Mouse (Mus musculus): ENCODE measurements around the gene Myom1. TPM values are rescaled to one million over a fixed set of nuclear protein-coding genes. Genes with fewer than 3 reads are reported as not detected.

The Myom1 gene
- polyA plus RNA-seq, 1 experiment from 2014 or later, result 1.3 TPM

- Histone ChIP-seq H3K4me1 (ENCODE audit: control insufficient read depth, insufficient read depth, low read length) (no peaks in the 10 kb centered on the region), H3K9me3 (ENCODE audit: control insufficient read depth, low read length) (no peaks in the 10 kb centered on the region), H3K9ac (replicated peaks; ENCODE audit: low read length) (no peak overlapping the region), H3K27ac (replicated peaks; ENCODE audit: low read depth, low read length) (no peak overlapping the region), H3K4me2 (ENCODE audit: low read length) (no peak overlapping the region), H3K4me3 (replicated peaks; ENCODE audit: low read depth, low read length) (no peak overlapping the region), H3K36me3 (ENCODE audit: control insufficient read depth, insufficient read depth, low read length) (no peaks in the 10 kb centered on the region), H3K27me3 (ENCODE audit: control insufficient read depth, insufficient read depth, low read length) (no peaks in the 10 kb centered on the region)
- ATAC-seq (ENCODE audit: low FRiP score, low TSS enrichment) (no peak), DNase-seq (no peak)
- WGBS, result 60% methylated on average over 9 of the region's 9 CpGs
Observed at GRCm38 (mm10) chr17:71168846-71169245, 166.4 kb downstream of the Myom1 start.

GRCm38 (mm10) chr17:71169639-71170038 lies 167.2 kb downstream of the Myom1 start:
- no peak for ATAC-seq (ENCODE audit: low FRiP score, low TSS enrichment)
- no peak overlapping the region for H3K27ac ChIP-seq (replicated peaks; ENCODE audit: low read depth, low read length)

GRCm38 (mm10) chr17:71171161-71171560 lies 168.7 kb downstream of the Myom1 start:
- H3K9ac ChIP-seq (replicated peaks; ENCODE audit: low read length), result no peak overlapping the region
- no peaks in the 10 kb centered on the region for H3K4me1 ChIP-seq (ENCODE audit: control insufficient read depth, insufficient read depth, low read length)
- 89% methylated on average over 4 of the region's 4 CpGs for WGBS
- H3K4me3 ChIP-seq (replicated peaks; ENCODE audit: low read depth, low read length), result no peak overlapping the region
- H3K27me3 ChIP-seq (ENCODE audit: control insufficient read depth, insufficient read depth, low read length), result no peaks in the 10 kb centered on the region
- no peaks in the 10 kb centered on the region for H3K36me3 ChIP-seq (ENCODE audit: control insufficient read depth, insufficient read depth, low read length)
- no peak overlapping the region for H3K27ac ChIP-seq (replicated peaks; ENCODE audit: low read depth, low read length)
- no peak overlapping the region for H3K4me2 ChIP-seq (ENCODE audit: low read length)
- no peaks in the 10 kb centered on the region for H3K9me3 ChIP-seq (ENCODE audit: control insufficient read depth, low read length)
- ATAC-seq (ENCODE audit: low FRiP score, low TSS enrichment) (no peak), DNase-seq (no peak)

More at GRCm38 (mm10) chr17:71169639-71170038, 167.2 kb downstream of the Myom1 start:
- Histone ChIP-seq H3K36me3 (ENCODE audit: control insufficient read depth, insufficient read depth, low read length) (no peaks in the 10 kb centered on the region), H3K4me3 (replicated peaks; ENCODE audit: low read depth, low read length) (no peak overlapping the region), H3K9ac (replicated peaks; ENCODE audit: low read length) (no peak overlapping the region), H3K9me3 (ENCODE audit: control insufficient read depth, low read length) (no peaks in the 10 kb centered on the region), H3K4me1 (ENCODE audit: control insufficient read depth, insufficient read depth, low read length) (no peaks in the 10 kb centered on the region), H3K4me2 (ENCODE audit: low read length) (no peak overlapping the region), H3K27me3 (ENCODE audit: control insufficient read depth, insufficient read depth, low read length) (no peaks in the 10 kb centered on the region)
- WGBS, result 98% methylated on average over 1 of the region's 1 CpGs
- DNase-seq, result no peak

Other genes with a start within 250 kb of the Myom1 start
- gene Tgif1, start 149.1 kb upstream of the Myom1 start, polyA plus RNA-seq (2014; fragmentation: Nextera tagmentation; extraction: Ambion mirVana), result 9.8 and 16.5 TPM in 2 replicates
- gene Myl12a, start 245 bp downstream of the Myom1 start, polyA plus RNA-seq (2014; fragmentation: Nextera tagmentation; extraction: Ambion mirVana), result 72.1 and 109 TPM in 2 replicates
- 38.5 and 42.9 TPM in 2 replicates for gene Lpin2, start 179.9 kb downstream of the Myom1 start, polyA plus RNA-seq (2014; fragmentation: Nextera tagmentation; extraction: Ambion mirVana)